Mouse (Mus musculus) hindbrain, embryonic 11.5 days (tissue): Measurements from ENCODE around the gene Epn2. TPM values are rescaled to one million over a fixed set of nuclear protein-coding genes. Genes with fewer than 3 reads are reported as not detected.

Source experiments
- ATAC-seq: fragments of 200-750 bp; cut with Nextera tagmentation; 2 replicates; pipeline ENCODE4 v1.8.0; 2017; ENCODE audit warnings: mild to moderate bottlenecking, moderate TSS enrichment, moderate library complexity; ENCODE audit not compliant: low FRiP score
- DNase-seq: peaks from one replicate; pipeline ENCODE4 v3.0.0-alpha.2; 2015; ENCODE audit warnings: low spot score
- H3K27ac ChIP-seq: fragments of 300-500 bp; sonication (generic); 2 replicates; pipeline ENCODE4 v1.5.1; 2014; ENCODE audit warnings: mild to moderate bottlenecking, low read depth, low read length
- H3K27me3 ChIP-seq: fragments of 300-500 bp; sonication (generic); 2 replicates; pipeline ENCODE4 v1.6.1; 2014; ENCODE audit warnings: mild to moderate bottlenecking, low read length, moderate library complexity, mixed read lengths; ENCODE audit not compliant: control insufficient read depth, insufficient read depth
- H3K36me3 ChIP-seq: fragments of 300-500 bp; sonication (generic); 2 replicates; pipeline ENCODE4 v1.6.1; 2014; ENCODE audit warnings: mild to moderate bottlenecking, low read length, moderate library complexity, mixed read lengths; ENCODE audit not compliant: control insufficient read depth, insufficient read depth
- H3K4me1 ChIP-seq: fragments of 300-500 bp; sonication (generic); replicated peaks from 2 replicates; pipeline ENCODE4 v1.6.1; 2014; ENCODE audit warnings: low read length, mixed read lengths; ENCODE audit not compliant: control insufficient read depth, insufficient read depth
- H3K4me2 ChIP-seq: fragments of 300-500 bp; sonication (generic); replicated peaks from 2 replicates; pipeline ENCODE4 v1.6.1; 2014; ENCODE audit warnings: mild to moderate bottlenecking, low read depth, low read length
- H3K4me3 ChIP-seq: fragments of 300-500 bp; sonication (generic); 2 replicates; pipeline ENCODE4 v1.5.1; 2014; ENCODE audit warnings: low read depth, low read length
- H3K9ac ChIP-seq: fragments of 300-500 bp; sonication (generic); 2 replicates; pipeline ENCODE4 v1.6.1; 2014; ENCODE audit warnings: low read depth, low read length
- H3K9me3 ChIP-seq: fragments of 300-500 bp; sonication (generic); 2 replicates; pipeline ENCODE4 v1.6.1; 2016; ENCODE audit warnings: low read length; ENCODE audit not compliant: control insufficient read depth
- WGBS: fragments of 180-500 bp; shearing (Covaris S2); extraction: QIAGEN DNeasy Blood & Tissue Kit; methylation state at CpG from one replicate; pipeline ENCODE4 v1.1.7; 2014; 5-methylcytosine and 5-hydroxymethylcytosine counted together
- polyA plus RNA-seq: library from polyadenylated mRNA; unstranded; fragments of >200 nt; fragmentation: Nextera tagmentation; extraction: Ambion mirVana; gene quantifications from 2 replicates; pipeline ENCODE4 v1.2.1, GENCODE M21; 2014

Epn2 gene
- polyA plus RNA-seq, 1 experiment from 2014 or later: 34.2 TPM

DNA sequence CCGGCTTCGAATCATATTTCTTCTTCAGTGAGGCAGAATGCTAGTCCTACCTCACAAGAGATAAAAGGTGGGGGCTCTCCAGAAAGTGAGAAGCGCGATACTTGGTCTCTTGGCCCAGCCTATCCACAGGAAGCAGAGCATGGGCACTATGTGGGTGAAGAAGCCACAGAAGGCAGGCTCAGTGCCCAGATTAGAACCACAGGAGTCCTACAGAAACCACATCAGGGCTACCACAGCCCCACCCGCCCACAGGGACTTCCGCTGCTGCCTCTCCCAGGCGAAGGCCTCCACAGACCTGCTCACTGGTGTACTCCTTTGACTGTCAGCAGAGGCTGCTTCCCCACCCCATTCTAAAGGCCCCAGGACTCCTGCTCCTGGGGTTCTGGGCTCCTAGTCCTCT, 23.2 kb upstream of the Epn2 start:
- no peaks in the 10 kb centered on the region for H3K9me3 ChIP-seq

DNA sequence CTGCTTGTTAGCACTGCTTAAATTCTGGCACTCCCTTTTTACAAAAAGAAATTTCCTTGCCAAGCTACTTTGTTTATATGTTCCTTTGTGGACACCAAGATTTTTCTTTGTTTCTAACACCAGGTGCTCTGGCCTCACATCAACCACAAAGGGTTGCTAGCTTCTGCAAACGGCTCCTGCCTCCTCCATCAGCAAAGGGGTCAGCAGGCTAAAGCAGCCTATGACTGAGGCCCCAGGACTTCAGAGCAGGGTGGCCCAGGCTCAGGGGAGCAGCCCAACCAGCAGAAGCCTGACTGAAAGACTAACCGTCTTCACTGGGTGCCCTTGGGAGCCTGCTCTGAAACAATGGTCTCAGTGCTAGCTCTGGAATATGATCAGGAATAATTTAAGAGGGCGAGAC, 22.0 kb upstream of the Epn2 start:
- Histone ChIP-seq H3K4me3 (no peak overlapping the region), H3K4me2 (no peak overlapping the region), H3K36me3 (no peaks in the 10 kb centered on the region), H3K9me3 (no peaks in the 10 kb centered on the region), H3K9ac (no peak overlapping the region), H3K4me1 (no peaks in the 10 kb centered on the region), H3K27ac (no peak overlapping the region), H3K27me3 (no peaks in the 10 kb centered on the region)
- 52% methylated on average over 3 of the region's 3 CpGs for WGBS
- ATAC-seq (no peak), DNase-seq (no peak)

More for the DNA sequence above, 23.2 kb upstream of the Epn2 start:
- Histone ChIP-seq H3K4me1 (no peaks in the 10 kb centered on the region), H3K36me3 (no peaks in the 10 kb centered on the region), H3K27ac (no peak overlapping the region), H3K4me3 (no peak overlapping the region), H3K27me3 (no peaks in the 10 kb centered on the region), H3K9ac (no peak overlapping the region), H3K4me2 (no peak overlapping the region)
- DNase-seq (no peak), ATAC-seq (no peak)
- whole genome bisulfite sequencing: 91% methylated on average over 7 of the region's 7 CpGs

- H3K9me3 ChIP-seq: no peaks in the 10 kb centered on the region
- WGBS: 59% methylated on average over 6 of the region's 6 CpGs
- no peak for ATAC-seq
These were observed 18.9 kb upstream of the Epn2 start for GRCm38 (mm10) chr11:61598367-61598766.

DNA sequence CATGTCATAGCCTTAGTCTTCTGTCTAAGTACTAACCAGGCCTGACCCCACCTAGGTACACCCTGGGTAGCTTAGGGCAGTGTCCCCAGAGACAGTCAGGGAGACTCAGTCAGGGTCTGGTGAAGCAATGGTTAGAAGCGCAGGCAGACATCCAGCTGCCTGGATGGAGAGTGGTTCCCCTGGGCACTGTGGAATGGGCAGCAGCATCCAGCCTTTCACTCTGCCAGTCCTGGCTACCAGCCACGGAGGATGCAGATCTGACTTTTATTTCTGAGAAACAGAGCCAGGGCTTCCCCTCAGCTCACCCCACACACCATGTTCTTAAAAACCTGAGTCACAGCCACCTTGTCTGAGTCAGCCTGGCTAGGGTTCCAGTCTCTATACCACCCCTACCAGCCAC, 18.0 kb upstream of the Epn2 start:
- WGBS: 93% methylated on average over 2 of the region's 2 CpGs
- no peak overlapping the region for H3K4me3 ChIP-seq
- ATAC-seq (no peak), DNase-seq (no peak)
- H3K4me2 ChIP-seq: no peak overlapping the region
- H3K9ac ChIP-seq: no peak overlapping the region
- no peaks in the 10 kb centered on the region for H3K4me1 ChIP-seq
- no peak overlapping the region for H3K27ac ChIP-seq
- H3K27me3 ChIP-seq: no peaks in the 10 kb centered on the region
- H3K36me3 ChIP-seq: no peaks in the 10 kb centered on the region
- H3K9me3 ChIP-seq: no peaks in the 10 kb centered on the region

More at GRCm38 (mm10) chr11:61598367-61598766, 18.9 kb upstream of the Epn2 start:
- Histone ChIP-seq H3K27me3 (no peaks in the 10 kb centered on the region), H3K4me1 (no peaks in the 10 kb centered on the region), H3K36me3 (no peaks in the 10 kb centered on the region), H3K4me2 (no peak overlapping the region), H3K4me3 (no peak overlapping the region), H3K27ac (no peak overlapping the region), H3K9ac (no peak overlapping the region)
- no peak for DNase-seq

DNA sequence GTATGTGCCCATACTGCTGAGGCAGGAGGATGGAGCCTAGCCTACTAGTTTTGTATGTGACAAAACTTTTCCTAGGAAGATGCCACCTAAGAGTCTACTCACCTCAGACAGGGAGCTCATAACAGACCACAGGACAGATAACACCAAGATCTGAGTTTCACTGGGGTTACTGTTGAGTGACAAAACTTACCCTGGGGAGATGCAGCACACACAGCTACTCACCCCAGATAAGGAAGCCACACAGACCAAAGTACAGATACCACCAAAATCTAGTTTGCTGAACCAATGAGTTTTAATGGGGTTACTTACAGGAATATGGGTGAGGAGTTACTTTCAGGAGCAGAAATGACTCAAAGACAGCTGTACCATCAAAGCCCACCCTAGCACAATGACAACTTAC, 13.6 kb upstream of the Epn2 start:
- no peak for ATAC-seq

DNA sequence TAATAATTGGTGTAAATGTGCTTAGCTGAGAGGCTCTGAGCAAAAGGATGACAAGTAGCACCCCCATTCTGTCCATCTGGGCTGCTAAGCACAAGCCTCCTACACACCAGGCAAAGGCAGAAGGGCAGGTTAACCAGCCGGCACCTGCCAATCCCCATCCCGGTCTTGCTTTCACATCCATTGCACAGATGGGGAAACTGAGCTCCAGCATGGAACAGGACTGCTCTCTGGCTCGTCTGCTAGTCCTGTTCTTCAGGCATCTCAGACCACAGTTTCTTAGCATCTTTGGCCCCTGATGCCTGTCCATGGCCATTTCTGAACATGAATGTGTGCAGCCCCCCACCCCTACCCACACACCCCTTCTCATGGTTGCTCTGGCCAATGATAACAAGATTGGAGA, 12.6 kb upstream of the Epn2 start:
- Histone ChIP-seq H3K4me1 (no peaks in the 10 kb centered on the region), H3K9me3 (no peaks in the 10 kb centered on the region), H3K36me3 (no peaks in the 10 kb centered on the region), H3K27me3 (no peaks in the 10 kb centered on the region), H3K4me2 (no peak overlapping the region), H3K4me3 (no peak overlapping the region), H3K9ac (no peak overlapping the region), H3K27ac (no peak overlapping the region)
- DNase-seq (no peak), ATAC-seq (no peak)
- WGBS: 92% methylated on average over 3 of the region's 3 CpGs

More for the DNA sequence above, 13.6 kb upstream of the Epn2 start:
- H3K9ac ChIP-seq: no peak overlapping the region
- H3K9me3 ChIP-seq: no peaks in the 10 kb centered on the region
- no peak overlapping the region for H3K4me2 ChIP-seq
- H3K27ac ChIP-seq: no peak overlapping the region
- no peaks in the 10 kb centered on the region for H3K4me1 ChIP-seq
- H3K36me3 ChIP-seq: no peaks in the 10 kb centered on the region
- no peaks in the 10 kb centered on the region for H3K27me3 ChIP-seq
- no peak for DNase-seq
- H3K4me3 ChIP-seq: no peak overlapping the region

DNA sequence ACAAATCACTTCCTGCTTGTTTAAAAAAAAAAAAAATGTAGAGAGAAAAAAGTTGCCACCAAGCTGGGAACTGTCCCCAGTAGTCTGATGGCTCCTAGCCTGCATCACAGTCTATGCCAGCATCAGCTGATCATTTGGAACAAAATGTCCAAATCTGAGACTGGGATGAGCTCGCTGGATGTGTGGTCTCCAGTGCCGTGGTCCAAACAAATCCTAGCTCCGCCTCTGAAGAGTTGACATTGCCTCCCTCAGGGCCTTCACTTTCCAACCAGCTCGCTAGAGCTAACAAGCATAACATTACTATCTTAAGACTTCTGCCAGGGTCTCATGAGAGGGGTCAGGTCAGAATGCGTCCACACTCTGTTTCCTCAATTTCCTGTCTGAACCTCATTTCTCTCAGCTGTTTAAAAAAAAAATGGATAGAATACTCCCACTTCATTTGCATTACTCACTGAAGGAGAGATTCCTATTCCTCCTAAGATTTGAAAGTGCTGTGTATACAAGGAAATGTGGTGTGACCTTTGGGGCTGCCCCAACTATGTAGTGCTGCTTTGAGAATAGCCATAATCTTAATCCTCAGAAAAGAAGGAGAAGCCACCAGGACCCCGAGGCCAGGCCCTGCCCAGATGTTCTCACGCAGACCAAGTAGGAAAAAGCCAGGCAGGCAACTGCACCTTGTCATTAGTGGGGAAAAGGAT, 11.2 kb upstream of the Epn2 start:
- Histone ChIP-seq H3K4me3 (no peak overlapping the region), H3K4me2 (no peak overlapping the region), H3K36me3 (no peaks in the 10 kb centered on the region), H3K9ac (no peak overlapping the region), H3K27ac (no peak overlapping the region), H3K27me3 (no peaks in the 10 kb centered on the region), H3K4me1 (no peaks in the 10 kb centered on the region), H3K9me3 (no peaks in the 10 kb centered on the region)
- 48% methylated on average over 7 of the region's 7 CpGs for WGBS
- no peak for ATAC-seq
- DNase-seq: no peak

GRCm38 (mm10) chr11:61585421-61585820, 5.9 kb upstream of the Epn2 start:
- Histone ChIP-seq H3K36me3 (no peaks in the 10 kb centered on the region), H3K4me3 (no peak overlapping the region), H3K4me1 (no peaks in the 10 kb centered on the region), H3K9me3 (no peaks in the 10 kb centered on the region), H3K27ac (no peak overlapping the region), H3K27me3 (no peaks in the 10 kb centered on the region), H3K9ac (no peak overlapping the region), H3K4me2 (no peak overlapping the region)
- ATAC-seq: no peak
- WGBS: 78% methylated on average over 4 of the region's 4 CpGs
- no peak for DNase-seq

DNA sequence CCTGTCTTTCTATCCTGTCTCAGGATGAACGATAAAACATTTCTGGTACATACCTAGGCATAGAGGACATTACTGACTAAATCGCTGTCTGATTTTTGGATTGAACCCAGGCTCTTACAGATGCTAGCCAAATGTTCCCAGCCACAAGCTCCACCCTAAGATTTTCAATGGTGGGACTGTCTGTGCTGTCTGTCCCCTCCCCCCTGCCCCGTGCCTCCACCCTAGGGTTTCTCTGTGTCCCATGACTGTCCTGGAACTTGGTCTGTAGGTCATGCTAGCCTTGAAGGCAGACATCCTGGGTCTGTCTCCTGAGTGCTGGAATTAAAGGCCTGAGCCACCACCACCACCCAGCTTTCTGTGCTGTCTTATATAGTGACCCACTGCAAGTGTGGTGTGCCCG, 5.3 kb upstream of the Epn2 start:
- Histone ChIP-seq H3K4me2 (no peak overlapping the region), H3K4me3 (no peak overlapping the region), H3K36me3 (no peaks in the 10 kb centered on the region), H3K9me3 (no peaks in the 10 kb centered on the region), H3K9ac (no peak overlapping the region), H3K4me1 (no peaks in the 10 kb centered on the region), H3K27me3 (no peaks in the 10 kb centered on the region), H3K27ac (no peak overlapping the region)
- ATAC-seq: no peak
- WGBS: 85% methylated on average over 4 of the region's 4 CpGs
- DNase-seq: no peak
